Mouse (Mus musculus) MEL (cell line): ENCODE results near the gene 0610010K14Rik. TPM values are rescaled to one million over a fixed set of nuclear protein-coding genes. Genes with fewer than 3 reads are reported as not detected.

Experiments
- DNase-seq: peaks from one replicate; pipeline ENCODE4 v3.0.0; 2011; ENCODE audit warnings: low read depth, low spot score
- H3K27ac ChIP-seq: 2 replicates; pipeline ENCODE4 v1.5.1; 2012; ENCODE audit warnings: low read depth, mild to moderate bottlenecking, control low read depth, low read length, moderate library complexity; ENCODE audit not compliant: control insufficient read depth
- H3K27me3 ChIP-seq, 2 experiments: fragments of 150-350 bp in 1 of 2; sonication (generic) in 1 of 2; 2 replicates each; pipeline ENCODE4 v1.6.1; 2012; ENCODE audit warnings: low read length in 2 of 2, mild to moderate bottlenecking in 2 of 2, improper control_type of control experiment in 1 of 2, moderate library complexity in 1 of 2; ENCODE audit not compliant: insufficient read depth in 2 of 2, control insufficient read depth in 1 of 2
- H3K36me3 ChIP-seq, 2 experiments: 2 replicates each; pipeline ENCODE4 v1.6.1; 2012 to 2014; ENCODE audit warnings: low read length in 2 of 2, improper control_type of control experiment in 1 of 2, inconsistent platforms in 1 of 2, mild to moderate bottlenecking in 1 of 2; ENCODE audit not compliant: insufficient read depth in 2 of 2, control insufficient read depth in 1 of 2
- H3K4me1 ChIP-seq, 2 experiments: fragments of 150-350 bp in 1 of 2; sonication (generic) in 1 of 2; 2 replicates each; pipeline ENCODE4 v1.6.1; 2012; ENCODE audit warnings: low read length in 2 of 2, improper control_type of control experiment in 1 of 2, mild to moderate bottlenecking in 1 of 2; ENCODE audit not compliant: insufficient read depth in 2 of 2, control insufficient read depth in 1 of 2
- H3K4me3 ChIP-seq, 2 experiments: fragments of 150-350 bp in 1 of 2; sonication (generic) in 1 of 2; 2 replicates each; pipeline ENCODE4 v1.5.1; 2012; ENCODE audit warnings: low read depth in 2 of 2, low read length in 2 of 2, mild to moderate bottlenecking in 2 of 2, moderate library complexity in 2 of 2, control low read depth in 1 of 2, improper control_type of control experiment in 1 of 2; ENCODE audit not compliant: control insufficient read depth in 1 of 2, insufficient read depth in 1 of 2
- H3K79me2 ChIP-seq: 2 replicates; pipeline ENCODE4 v1.6.1; 2012; ENCODE audit warnings: mild to moderate bottlenecking, low read length, moderate library complexity; ENCODE audit not compliant: control insufficient read depth, poor library complexity, insufficient read depth
- H3K9ac ChIP-seq: 2 replicates; pipeline ENCODE4 v1.6.1; 2012; ENCODE audit warnings: low read depth, mild to moderate bottlenecking, control low read depth, low read length, moderate library complexity; ENCODE audit not compliant: control insufficient read depth, poor library complexity, severe bottlenecking
- H3K9me3 ChIP-seq: fragments of 150-350 bp; sonication (generic); replicated peaks from 2 replicates; pipeline ENCODE4 v1.6.1; 2012; ENCODE audit warnings: mild to moderate bottlenecking, low read length, improper control_type of control experiment, moderate library complexity; ENCODE audit not compliant: insufficient read depth
- CHD1 ChIP-seq: IDR thresholded peaks from 2 replicates; pipeline ENCODE4 v1.6.1; 2012; ENCODE audit warnings: low read depth, mild to moderate bottlenecking, inconsistent platforms, low read length, improper control_type of control experiment
- E2F4 ChIP-seq: IDR thresholded peaks from 2 replicates; pipeline ENCODE4 v1.6.1; 2011; ENCODE audit warnings: low read depth, low read length, improper control_type of control experiment, borderline replicate concordance
- EP300 ChIP-seq, 2 experiments: IDR thresholded peaks; 2 replicates each; pipeline ENCODE4 v1.6.1; 2011; ENCODE audit warnings: improper control_type of control experiment in 2 of 2, low read length in 2 of 2, low read depth in 1 of 2, mild to moderate bottlenecking in 1 of 2
- ETS1 ChIP-seq: IDR thresholded peaks from 2 replicates; pipeline ENCODE4 v1.6.1; 2012; ENCODE audit warnings: low read depth, mild to moderate bottlenecking, inconsistent platforms, low read length, improper control_type of control experiment, moderate library complexity
- HCFC1 ChIP-seq: IDR thresholded peaks from 2 replicates; pipeline ENCODE4 v1.6.1; 2012; ENCODE audit warnings: low read depth, mild to moderate bottlenecking, inconsistent platforms, low read length, improper control_type of control experiment, moderate library complexity
- JUND ChIP-seq: IDR thresholded peaks from 2 replicates; pipeline ENCODE4 v1.6.1; 2011; ENCODE audit warnings: low read depth, mild to moderate bottlenecking, improper control_type of control experiment, low read length
- KAT2A ChIP-seq: conservative IDR thresholded peaks from 2 replicates; pipeline ENCODE4 v1.6.1; 2012; ENCODE audit warnings: low read depth, low read length, improper control_type of control experiment, inconsistent platforms
- MAFK ChIP-seq: IDR thresholded peaks from 2 replicates; pipeline ENCODE4 v1.6.1; 2011; ENCODE audit warnings: low read depth, mild to moderate bottlenecking, low read length, improper control_type of control experiment, borderline replicate concordance
- MAZ ChIP-seq: IDR thresholded peaks from 2 replicates; pipeline ENCODE4 v1.6.1; 2012; ENCODE audit warnings: low read depth, mild to moderate bottlenecking, inconsistent platforms, low read length, improper control_type of control experiment
- NELFE ChIP-seq: IDR thresholded peaks from 2 replicates; pipeline ENCODE4 v1.6.1; 2011; ENCODE audit warnings: low read depth, low read length, improper control_type of control experiment
- NRF1 ChIP-seq: IDR thresholded peaks from 2 replicates; pipeline ENCODE4 v1.6.1; 2014; ENCODE audit warnings: low read depth, mild to moderate bottlenecking, inconsistent platforms, low read length, improper control_type of control experiment, moderate library complexity; ENCODE audit not compliant: poor library complexity, insufficient read depth, severe bottlenecking
- SIN3A ChIP-seq: IDR thresholded peaks from 2 replicates; pipeline ENCODE4 v1.6.1; 2012; ENCODE audit warnings: low read length, improper control_type of control experiment, inconsistent platforms
- SMC3 ChIP-seq: IDR thresholded peaks from 2 replicates; pipeline ENCODE4 v1.6.1; 2011; ENCODE audit warnings: low read depth, low read length, improper control_type of control experiment
- TAL1 ChIP-seq: IDR thresholded peaks from 2 replicates; pipeline ENCODE4 v1.6.1; 2012; ENCODE audit warnings: mild to moderate bottlenecking, inconsistent platforms, low read length, moderate library complexity, mixed read lengths
- TBP ChIP-seq: IDR thresholded peaks from 2 replicates; pipeline ENCODE4 v1.8.0; 2011; ENCODE audit warnings: low read depth, low read length, improper control_type of control experiment
- TCF12 ChIP-seq: IDR thresholded peaks from 2 replicates; pipeline ENCODE4 v1.6.1; 2014; ENCODE audit warnings: low read depth, mild to moderate bottlenecking, inconsistent platforms, low read length, improper control_type of control experiment, moderate library complexity
- UBTF ChIP-seq: IDR thresholded peaks from 2 replicates; pipeline ENCODE4 v1.6.1; 2012; ENCODE audit warnings: low read depth, mild to moderate bottlenecking, inconsistent platforms, low read length, improper control_type of control experiment, moderate library complexity, borderline replicate concordance; ENCODE audit not compliant: insufficient read depth
- USF2 ChIP-seq, 2 experiments: IDR thresholded peaks; 2 replicates each; pipeline ENCODE4 v1.6.1; 2011 to 2012; ENCODE audit warnings: improper control_type of control experiment in 2 of 2, low read length in 2 of 2, borderline replicate concordance in 1 of 2, inconsistent platforms in 1 of 2, low read depth in 1 of 2, mild to moderate bottlenecking in 1 of 2; ENCODE audit not compliant: insufficient read depth in 1 of 2
- ZKSCAN1 ChIP-seq: IDR thresholded peaks from 2 replicates; pipeline ENCODE4 v1.6.1; 2012; ENCODE audit warnings: low read depth, mild to moderate bottlenecking, inconsistent platforms, low read length, improper control_type of control experiment, moderate library complexity
- polyA plus RNA-seq, 2 experiments: library from polyadenylated mRNA; stranded (reverse) in 1 of 2; unstranded in 1 of 2; fragments of >175 nt in 1 of 2; fragments of >200 nt in 1 of 2; gene quantifications; 2 replicates each; pipeline versions ENCODE4 v1.2.1 to v1.2.4; 2012; ENCODE audit warnings: low replicate concordance in 2 of 2, low read depth in 1 of 2; ENCODE audit not compliant: insufficient read length in 2 of 2, insufficient read depth in 1 of 2, missing spikeins in 1 of 2
- total RNA-seq: library from RNA; depleted of rRNA; stranded (reverse); fragments of 300-350 nt; gene quantifications from 2 replicates; pipeline ENCODE4 v1.2.3, GENCODE M21; 2012

Gene 0610010K14Rik
- total and polyA plus RNA-seq, 3 experiments, result 60.4 to 189 TPM; not detected in 1

- no peak overlapping the region for H3K27ac ChIP-seq
- TF ChIP-seq KAT2A (no peak), SMC3 (no peak), MAFK (0 out of 2 replicates have a peak, but pooled peaks have one; percentile 10), UBTF (no peak), NRF1 (no peak), ZKSCAN1 (no peak)
- no peaks in the 10 kb centered on the region; a peak in 1 of 4 replicates for H3K36me3 ChIP-seq
- H3K4me1 ChIP-seq, result peaks cover 5 to 12% of the 10 kb centered on the region in 2 experiments; a peak in 3 of 4 replicates
- peaks cover 2% of the 10 kb centered on the region; the same call in 1 of the 2 replicates for H3K79me2 ChIP-seq
- no peaks in the 10 kb centered on the region for H3K27me3 ChIP-seq
- no peaks in the 10 kb centered on the region for H3K9me3 ChIP-seq
- no peak overlapping the region for H3K9ac ChIP-seq
- no peak overlapping the region for H3K4me3 ChIP-seq
- DNase-seq, result no peak
These were observed 11.7 kb downstream of the 0610010K14Rik start for GRCm38 (mm10) chr11:70225798-70226601.

- H3K27ac ChIP-seq, result no peak overlapping the region
- no peak overlapping the region for H3K4me3 ChIP-seq
- no peak overlapping the region for H3K9ac ChIP-seq
- no peaks in the 10 kb centered on the region for H3K27me3 ChIP-seq
- DNase-seq, result no peak
- H3K4me1 ChIP-seq, result peaks cover 5 to 7% of the 10 kb centered on the region in 2 experiments; a peak in 3 of 4 replicates
- H3K36me3 ChIP-seq, result peaks cover 0 to 5% of the 10 kb centered on the region in 2 experiments; a peak in 2 of 4 replicates
- H3K9me3 ChIP-seq, result no peaks in the 10 kb centered on the region
- no peak for TF ChIP-seq USF2 (IDR thresholded peaks at IDR 0.05; ENCODE audit: borderline replicate concordance in 1 of 2, insufficient read depth in 1 of 2, low read depth in 1 of 2, low read length in 2 of 2)
- H3K79me2 ChIP-seq, result peaks cover 5% of the 10 kb centered on the region; the same call in 1 of the 2 replicates
These were observed 14.0 kb downstream of the 0610010K14Rik start for GRCm38 (mm10) chr11:70223724-70224123.

- Histone ChIP-seq H3K4me3 (peak overlapping the region; percentile 66 to 77), H3K27me3 (no peaks in the 10 kb centered on the region), H3K27ac (peak overlapping the region; percentile 72), H3K36me3 (peaks cover 0 to 5% of the 10 kb centered on the region in 2 experiments; a peak in 2 of 4 replicates), H3K79me2 (peaks cover 5% of the 10 kb centered on the region; the same call in 1 of the 2 replicates), H3K9ac (peak overlapping the region; percentile 70), H3K9me3 (no peaks in the 10 kb centered on the region), H3K4me1 (peaks cover 5 to 7% of the 10 kb centered on the region in 2 experiments; a peak in 3 of 4 replicates)
- DNase-seq, result peak; percentile 72
- TF ChIP-seq JUND, result no peak
- TF ChIP-seq UBTF, result 0 out of 2 replicates have a peak, but pooled peaks have one; percentile 6
- no peak for TF ChIP-seq MAFK
- TF ChIP-seq NELFE, result no peak
- no peak for TF ChIP-seq MAZ
- no peak for TF ChIP-seq TBP
- TF ChIP-seq EP300 (IDR thresholded peaks at IDR 0.05; ENCODE audit: low read depth in 1 of 2, low read length in 2 of 2), result no peak
- 0 out of 2 replicates have a peak, but pooled peaks have one; percentile 13 for TF ChIP-seq SMC3
- TF ChIP-seq TCF12, result no peak
- TF ChIP-seq ETS1, result no peak
- peak; percentile 62; the same call in 1 of the 2 replicates for TF ChIP-seq CHD1
- no peak for TF ChIP-seq E2F4
- TF ChIP-seq SIN3A, result no peak
- peak; percentile 76 for TF ChIP-seq TAL1
- no peak for TF ChIP-seq NRF1
- peak; percentile 16; the same call in 1 of the 2 replicates for TF ChIP-seq HCFC1
- no peak for TF ChIP-seq ZKSCAN1
These were observed 15.9 kb downstream of the 0610010K14Rik start for GRCm38 (mm10) chr11:70221603-70222500.
